Comparison of ENCODE assay signal across 8 mouse cellular contexts in the genomic region with DNA sequence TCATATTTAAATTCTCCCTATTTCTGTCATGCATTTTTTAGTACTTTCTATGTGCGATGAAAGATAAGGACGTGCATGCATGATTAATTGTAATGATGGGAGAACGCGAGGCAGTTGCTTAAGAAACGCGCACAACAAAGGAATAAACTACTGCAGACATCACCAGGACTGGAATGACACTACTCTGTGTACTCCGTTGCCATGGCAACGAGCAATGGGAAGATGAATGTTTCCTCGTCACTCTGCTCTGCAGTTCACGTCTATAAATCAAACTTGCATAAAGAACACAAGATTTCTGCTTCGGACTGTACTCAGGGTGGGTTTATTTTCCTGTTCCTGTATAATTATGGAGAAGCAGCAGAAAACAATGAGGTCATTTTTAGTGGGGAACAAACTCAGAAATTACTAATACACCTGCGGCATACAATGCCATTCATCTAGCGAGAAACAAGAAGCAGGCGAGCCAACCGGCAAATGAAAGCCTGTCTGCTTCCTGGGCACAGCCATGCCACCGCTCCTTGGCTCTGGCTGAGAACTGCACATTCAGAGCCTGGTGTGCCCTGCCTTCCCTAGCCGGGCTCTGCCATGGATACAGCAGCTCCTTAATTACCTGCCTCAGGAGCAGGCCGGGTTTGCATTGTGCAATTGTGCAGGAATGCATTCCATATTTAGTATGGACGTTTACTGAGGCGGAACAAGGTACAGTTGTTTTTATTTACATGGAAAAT. TPM values are rescaled to one million over a fixed set of nuclear protein-coding genes. Genes with fewer than 3 reads are reported as not detected.
DNase-seq lines count a peak whose midpoint lies in the region; ATAC-seq lines count a peak whose summit lies in the region.
"Had no signal": no experiment of that assay in that cellular context is flagged by ENCODE, and none has a peak within 500 bp of the region (broad histone marks: within the 10 kb centered on the region; RNA-seq: fewer than 3 reads in every experiment).

No protein-coding gene starts in this region.

- intact Hi-C loops in left cerebral cortex, postnatal 25 days (cut with DNase I): loop anchor here (5.0 kb wide), 3 partner anchors 274 to 739 kb away; partner anchors contain the start of gene Foxn3

- no peaks in the 10 kb centered on the region for H3K27me3 ChIP-seq in embryonic facial prominence, embryonic 14.5 days (replicated peaks; ENCODE audit: control insufficient read depth, insufficient read depth, low read length)
- no peaks in the 10 kb centered on the region for H3K27me3 ChIP-seq in neural tube, embryonic 14.5 days (ENCODE audit: control insufficient read depth, insufficient read depth, low read length)

- 70% methylated on average over 20 of the region's 20 CpGs for WGBS in embryonic facial prominence, embryonic 14.5 days
- WGBS in neural tube, embryonic 14.5 days: 24% methylated on average over 20 of the region's 20 CpGs

- no peaks in the 10 kb centered on the region for H3K4me1 ChIP-seq in embryonic facial prominence, embryonic 14.5 days (ENCODE audit: control insufficient read depth, insufficient read depth, low read length)
- H3K4me1 ChIP-seq in neural tube, embryonic 14.5 days (ENCODE audit: control insufficient read depth, insufficient read depth, low read length): peaks cover 7% of the 10 kb centered on the region; the same call in 1 of the 2 replicates

- 0 out of 2 replicates have a peak, but pooled peaks cover 6% of the 10 kb centered on the region for H3K9me3 ChIP-seq in embryonic facial prominence, embryonic 14.5 days (ENCODE audit: control insufficient read depth, low read length)
- no peaks in the 10 kb centered on the region for H3K9me3 ChIP-seq in neural tube, embryonic 14.5 days (ENCODE audit: control insufficient read depth, low read length)

- no peak overlapping the region for H3K27ac ChIP-seq in embryonic facial prominence, embryonic 14.5 days (replicated peaks; ENCODE audit: low read depth, low read length)
- peak overlapping the region; percentile 70 for H3K27ac ChIP-seq in neural tube, embryonic 14.5 days (ENCODE audit: low read depth, low read length)
- H3K27ac ChIP-seq: liver, embryonic 14.5 days had no signal

- H3K4me3 ChIP-seq in embryonic facial prominence, embryonic 14.5 days (ENCODE audit: low read depth, low read length): no peak overlapping the region
- no peak overlapping the region for H3K4me3 ChIP-seq in neural tube, embryonic 14.5 days (ENCODE audit: low read depth, low read length)

- ATAC-seq in embryonic facial prominence, embryonic 14.5 days (ENCODE audit: low read depth): 0 out of 2 replicates have a peak, but pooled peaks have one; percentile 37
- ATAC-seq in neural tube, embryonic 14.5 days (ENCODE audit: low read depth): peak; percentile 83

- H3K4me2 ChIP-seq in embryonic facial prominence, embryonic 14.5 days (ENCODE audit: low read depth, low read length): no peak overlapping the region
- peak overlapping the region; percentile 38 for H3K4me2 ChIP-seq in neural tube, embryonic 14.5 days (ENCODE audit: low read depth, low read length)

- no peaks in the 10 kb centered on the region for H3K36me3 ChIP-seq in embryonic facial prominence, embryonic 14.5 days (ENCODE audit: control insufficient read depth, insufficient read depth, low read length)
- no peaks in the 10 kb centered on the region for H3K36me3 ChIP-seq in neural tube, embryonic 14.5 days (ENCODE audit: control insufficient read depth, insufficient read depth, low read length)

- no peak overlapping the region for H3K9ac ChIP-seq in embryonic facial prominence, embryonic 14.5 days (ENCODE audit: low read depth, low read length)
- H3K9ac ChIP-seq in neural tube, embryonic 14.5 days (replicated peaks; ENCODE audit: low read depth, low read length): no peak overlapping the region; the same call in 1 of the 2 replicates
- H3K9ac ChIP-seq: liver, embryonic 14.5 days had no signal

- DNase-seq in Muller cell, postnatal 12 days (ENCODE audit: inconsistent ontology term): peak; percentile 15
- DNase-seq in adrenal gland, postnatal 36 days: peak; percentile 46
- DNase-seq in embryonic facial prominence, embryonic 14.5 days (ENCODE audit: low spot score): peak; percentile 72
- peak; percentile 75 for DNase-seq in induced T-regulatory cell, adult 2 months (ENCODE audit: low read depth)
- DNase-seq in left cerebral cortex, postnatal 25 days (ENCODE audit: low spot score in 2 of 2): peak; percentile 71
- DNase-seq in spleen, postnatal 36 days (ENCODE audit: low spot score in 2 of 2): no peak

RNA-seq across cellular contexts. Expression of gene Efcab11, which starts 47.7 kb away (rescaled TPM):
- under 1 TPM; 0.36 to 0.56 TPM for total RNA-seq in adrenal gland, postnatal 36 days (2021)
- polyA plus RNA-seq in embryonic facial prominence, embryonic 14.5 days (2014; fragmentation: Nextera tagmentation; extraction: Ambion mirVana): 10.5 and 12.3 TPM in 2 replicates
- under 1 TPM in 1 of 2 experiments, not detected in 1; 0.55 TPM for total RNA-seq in left cerebral cortex, postnatal 25 days (2021)
- polyA plus RNA-seq in neural tube, embryonic 14.5 days (2014; fragmentation: Nextera tagmentation; extraction: Ambion mirVana): 2.2 and 3.6 TPM in 2 replicates

RNA-seq across cellular contexts. Expression of gene Tdp1, which starts 47.7 kb away (rescaled TPM):
- total RNA-seq in adrenal gland, postnatal 36 days (2021): 10 to 100 TPM; 13.4 to 16.0 TPM
- polyA plus RNA-seq in embryonic facial prominence, embryonic 14.5 days (2014; fragmentation: Nextera tagmentation; extraction: Ambion mirVana): 46.5 and 52.9 TPM in 2 replicates
- total RNA-seq in left cerebral cortex, postnatal 25 days (2021): 10 to 100 TPM; 24.6 to 25.0 TPM
- polyA plus RNA-seq in neural tube, embryonic 14.5 days (2014; fragmentation: Nextera tagmentation; extraction: Ambion mirVana): 42.8 and 48.0 TPM in 2 replicates

Comparison
In these comparisons a context has a peak if more than half of its experiments do, and no peak if none do; other contexts are left out.
1. DNase-seq: peak in Muller cell, postnatal 12 days (single experiment), adrenal gland, postnatal 36 days (2 of 2), embryonic facial prominence, embryonic 14.5 days (single experiment), induced T-regulatory cell, adult 2 months (single experiment) and left cerebral cortex, postnatal 25 days (2 of 2); none in spleen, postnatal 36 days (0 of 2).